Mouse (Mus musculus) liver, postnatal 0 days (tissue): ENCODE results near the gene Slc28a1. TPM values are rescaled to one million over a fixed set of nuclear protein-coding genes. Genes with fewer than 3 reads are reported as not detected.
A peak's percentile ranks its signal among the peaks of the same experiment; 100 is the strongest.
"Not testable (repeated sequence)": the region's sequence is repeated elsewhere in the genome, so short reads cannot be mapped to it uniquely, and the experiment has no call there.

ENCODE experiments used
- ATAC-seq: fragments of 200-750 bp; cut with Nextera tagmentation; 2 replicates; pipeline ENCODE4 v1.8.0; 2017; ENCODE audit warnings: mild to moderate bottlenecking, moderate library complexity
- DNase-seq: peaks from one replicate; pipeline ENCODE4 v3.0.0-alpha.2; 2016
- H3K27ac ChIP-seq: fragments of 300-500 bp; sonication (generic); 2 replicates; pipeline ENCODE4 v1.5.1; 2014; ENCODE audit warnings: antibody characterized with exemption, moderate library complexity, mild to moderate bottlenecking, low read depth
- H3K27me3 ChIP-seq: fragments of 300-500 bp; sonication (generic); 2 replicates; pipeline ENCODE4 v1.6.1; 2014; ENCODE audit warnings: low read length, control low read depth, mixed read lengths; ENCODE audit not compliant: insufficient read depth
- H3K36me3 ChIP-seq: fragments of 300-500 bp; sonication (generic); replicated peaks from 2 replicates; pipeline ENCODE4 v1.6.1; 2014; ENCODE audit warnings: mild to moderate bottlenecking, control low read depth, low read length, moderate library complexity, mixed read lengths; ENCODE audit not compliant: insufficient read depth
- H3K4me1 ChIP-seq: fragments of 300-500 bp; sonication (generic); 2 replicates; pipeline ENCODE4 v1.6.1; 2014; ENCODE audit warnings: antibody characterized with exemption, mild to moderate bottlenecking, control low read depth; ENCODE audit not compliant: insufficient read depth
- H3K4me2 ChIP-seq: fragments of 300-500 bp; sonication (generic); 2 replicates; pipeline ENCODE4 v1.6.1; 2014; ENCODE audit warnings: low read depth, mild to moderate bottlenecking, low read length, moderate library complexity, mixed read lengths
- H3K4me3 ChIP-seq: fragments of 300-500 bp; sonication (generic); 2 replicates; pipeline ENCODE4 v1.5.1; 2014; ENCODE audit warnings: low read depth, low read length
- H3K9ac ChIP-seq: fragments of 300-500 bp; sonication (generic); replicated peaks from 2 replicates; pipeline ENCODE4 v1.6.1; 2014; ENCODE audit warnings: mild to moderate bottlenecking, moderate library complexity
- H3K9me3 ChIP-seq: fragments of 300-500 bp; sonication (generic); 2 replicates; pipeline ENCODE4 v1.6.1; 2016; ENCODE audit warnings: mild to moderate bottlenecking, control low read depth, low read length, mixed read lengths
- CTCF ChIP-seq: sonication (generic); IDR thresholded peaks from 2 replicates; pipeline ENCODE4 v1.5.1; 2016; ENCODE audit warnings: antibody characterized with exemption, low read depth
- EP300 ChIP-seq: IDR thresholded peaks from 2 replicates; pipeline ENCODE4 v1.6.1; 2016; ENCODE audit warnings: antibody characterized with exemption, low read depth, mild to moderate bottlenecking
- WGBS: fragments of 180-500 bp; shearing (Covaris S2); extraction: QIAGEN DNeasy Blood & Tissue Kit; methylation state at CpG from one replicate; pipeline ENCODE4 v1.1.7; 2014; ENCODE audit not compliant: insufficient replicate concordance; 5-methylcytosine and 5-hydroxymethylcytosine counted together
- polyA plus RNA-seq: library from polyadenylated mRNA; unstranded; fragments of >200 nt; fragmentation: Nextera tagmentation; extraction: Ambion mirVana; gene quantifications from 2 replicates; pipeline ENCODE4 v1.2.1, GENCODE M21; 2015

Gene Slc28a1
- polyA plus RNA-seq, 1 experiment from 2014 or later: 0.11 TPM

DNA sequence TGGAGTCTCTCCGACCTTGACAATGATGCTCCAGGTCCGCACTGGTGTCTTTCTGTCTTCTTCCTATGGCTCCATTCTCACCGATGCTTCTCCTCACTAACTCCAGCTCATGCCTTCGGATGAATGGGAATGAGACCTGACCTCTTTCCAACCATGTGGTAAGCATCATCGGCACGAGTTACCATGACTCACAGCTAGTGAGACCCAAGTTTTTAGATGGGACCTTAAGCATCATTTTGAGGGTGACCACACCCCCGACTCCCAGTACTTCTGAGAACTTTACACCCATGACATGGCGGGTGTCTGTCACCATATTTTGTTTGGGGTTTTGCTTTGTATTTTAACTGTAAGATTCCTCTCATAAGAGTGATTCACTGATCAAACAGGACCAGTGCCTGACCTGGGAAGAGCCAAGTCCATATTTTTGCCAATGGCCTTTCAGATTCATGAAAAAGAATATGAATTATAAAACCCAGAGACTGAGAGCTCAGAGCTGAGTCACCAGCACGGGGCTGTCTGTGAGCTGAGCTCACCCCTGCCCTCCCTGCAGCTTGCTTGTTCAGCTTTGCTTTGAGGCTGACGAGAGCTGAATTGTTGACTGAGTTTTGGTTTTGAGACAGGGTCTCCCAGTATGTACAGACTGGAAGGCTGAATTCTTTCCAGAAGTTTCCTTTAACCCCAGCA lies 68.0 kb downstream of the Slc28a1 start:
- DNase-seq: no peak
- Histone ChIP-seq H3K27me3 (no peaks in the 10 kb centered on the region), H3K9me3 (no peaks in the 10 kb centered on the region), H3K36me3 (no peaks in the 10 kb centered on the region), H3K4me2 (no peak overlapping the region), H3K4me3 (no peak overlapping the region), H3K4me1 (no peaks in the 10 kb centered on the region), H3K9ac (no peak overlapping the region), H3K27ac (no peak overlapping the region)
- TF ChIP-seq CTCF: no peak
- no peak for TF ChIP-seq EP300
- ATAC-seq: no peak
- WGBS: 79% methylated on average over 10 of the region's 10 CpGs

DNA sequence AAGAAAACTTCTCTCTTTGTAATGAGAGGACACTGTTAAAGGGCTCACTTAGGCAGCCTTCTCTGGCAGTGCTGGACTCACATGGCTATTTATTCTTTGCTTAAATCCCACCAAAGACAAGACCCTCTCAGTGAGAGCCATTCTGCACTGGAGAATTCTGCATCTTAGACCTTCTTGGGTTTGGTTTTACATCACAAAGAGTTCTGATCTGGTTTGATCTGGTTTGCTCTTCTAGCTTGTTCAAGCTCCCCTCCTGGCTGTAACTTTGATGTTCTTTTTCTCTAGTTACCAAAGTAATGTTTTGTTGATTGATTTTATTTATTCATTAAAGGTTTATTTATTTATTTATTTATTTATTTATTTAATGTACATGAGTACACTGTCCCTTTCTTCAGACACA lies 68.6 kb downstream of the Slc28a1 start:
- Histone ChIP-seq H3K9me3 (no peaks in the 10 kb centered on the region), H3K9ac (no peak overlapping the region), H3K4me1 (no peaks in the 10 kb centered on the region), H3K27ac (no peak overlapping the region), H3K4me3 (no peak overlapping the region), H3K36me3 (no peaks in the 10 kb centered on the region), H3K27me3 (no peaks in the 10 kb centered on the region), H3K4me2 (no peak overlapping the region)
- DNase-seq (no peak), ATAC-seq (no peak)
- no peak for TF ChIP-seq CTCF
- TF ChIP-seq EP300: no peak

DNA sequence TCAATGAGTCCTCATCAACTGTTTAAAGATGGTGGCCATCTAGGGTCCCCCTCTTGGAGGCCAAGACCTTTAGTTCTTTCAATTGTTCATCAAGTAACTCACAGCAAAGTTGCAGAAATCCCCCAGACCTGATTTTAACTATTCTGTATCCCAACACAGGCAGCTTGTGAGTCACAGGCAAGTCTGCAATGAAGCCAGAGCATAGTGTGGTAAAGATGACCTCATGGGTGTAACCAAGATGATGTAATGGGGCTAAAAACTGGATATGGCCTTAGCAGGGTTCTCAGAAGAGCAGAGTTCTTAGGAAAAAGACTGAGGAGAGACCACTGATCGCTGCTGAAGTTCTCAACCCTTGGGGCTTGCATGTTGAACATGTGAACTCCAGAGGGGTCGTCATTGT lies 69.5 kb downstream of the Slc28a1 start:
- TF ChIP-seq EP300: no peak
- TF ChIP-seq CTCF: no peak
- no peaks in the 10 kb centered on the region for H3K9me3 ChIP-seq

DNA sequence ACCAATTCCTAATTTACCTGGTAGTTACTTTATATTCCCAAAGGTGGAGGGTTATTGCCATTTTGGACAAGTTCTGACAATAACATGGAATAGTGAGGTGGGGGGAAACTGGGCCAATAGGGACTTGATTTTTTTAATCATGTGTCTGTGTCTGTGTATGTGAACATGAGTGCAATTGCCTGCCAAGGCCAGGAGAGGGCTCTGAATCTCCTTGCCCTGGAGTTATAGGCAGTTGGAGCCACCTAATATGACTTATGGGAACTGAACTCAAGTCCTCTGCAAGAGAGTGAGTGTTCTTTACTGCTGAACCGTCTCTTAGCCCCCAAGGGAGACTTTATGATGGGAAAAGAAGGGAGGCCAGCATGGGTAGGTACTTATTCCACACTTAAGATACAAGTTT lies 70.1 kb downstream of the Slc28a1 start:
- TF ChIP-seq EP300 (no peak), CTCF (peak; percentile 5; the same call in 1 of the 2 replicates)
- no peaks in the 10 kb centered on the region for H3K36me3 ChIP-seq
- no peaks in the 10 kb centered on the region for H3K4me1 ChIP-seq
- no peaks in the 10 kb centered on the region for H3K9me3 ChIP-seq
- ATAC-seq (no peak), DNase-seq (no peak)
- no peak overlapping the region for H3K4me2 ChIP-seq
- no peak overlapping the region for H3K4me3 ChIP-seq
- H3K27me3 ChIP-seq: no peaks in the 10 kb centered on the region
- WGBS: 77% methylated on average over 1 of the region's 1 CpGs
- H3K27ac ChIP-seq: no peak overlapping the region
- no peak overlapping the region for H3K9ac ChIP-seq

More for the DNA sequence above, 69.5 kb downstream of the Slc28a1 start:
- H3K36me3 ChIP-seq: no peaks in the 10 kb centered on the region
- H3K4me3 ChIP-seq: no peak overlapping the region
- no peak for ATAC-seq
- 70% methylated on average over 2 of the region's 2 CpGs for WGBS
- H3K4me1 ChIP-seq: no peaks in the 10 kb centered on the region
- no peaks in the 10 kb centered on the region for H3K27me3 ChIP-seq
- H3K27ac ChIP-seq: no peak overlapping the region
- DNase-seq: no peak
- no peak overlapping the region for H3K9ac ChIP-seq
- H3K4me2 ChIP-seq: no peak overlapping the region

DNA sequence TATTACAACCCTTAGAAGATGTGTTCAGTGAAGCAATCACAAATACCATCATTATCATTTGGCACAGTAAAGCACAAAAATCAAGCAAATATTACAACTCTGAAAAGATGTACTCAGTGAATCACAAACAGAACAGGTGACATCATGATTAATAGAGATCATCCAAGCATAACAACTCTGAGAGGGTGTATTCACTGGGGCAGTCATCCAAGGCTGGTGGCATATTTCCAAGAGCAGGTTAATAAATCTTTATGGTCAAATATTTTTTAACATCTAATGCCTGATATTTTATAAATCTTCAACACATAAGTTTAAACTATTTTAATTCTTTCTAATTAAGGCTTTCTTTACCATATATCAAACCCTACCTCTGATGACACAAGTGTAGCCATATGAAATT lies 71.4 kb downstream of the Slc28a1 start:
- H3K9ac ChIP-seq, H3K27me3 ChIP-seq, H3K4me2 ChIP-seq, H3K4me3 ChIP-seq, H3K36me3 ChIP-seq, ATAC-seq, H3K27ac ChIP-seq, H3K9me3 ChIP-seq, H3K4me1 ChIP-seq, DNase-seq: not testable (repeated sequence)

DNA sequence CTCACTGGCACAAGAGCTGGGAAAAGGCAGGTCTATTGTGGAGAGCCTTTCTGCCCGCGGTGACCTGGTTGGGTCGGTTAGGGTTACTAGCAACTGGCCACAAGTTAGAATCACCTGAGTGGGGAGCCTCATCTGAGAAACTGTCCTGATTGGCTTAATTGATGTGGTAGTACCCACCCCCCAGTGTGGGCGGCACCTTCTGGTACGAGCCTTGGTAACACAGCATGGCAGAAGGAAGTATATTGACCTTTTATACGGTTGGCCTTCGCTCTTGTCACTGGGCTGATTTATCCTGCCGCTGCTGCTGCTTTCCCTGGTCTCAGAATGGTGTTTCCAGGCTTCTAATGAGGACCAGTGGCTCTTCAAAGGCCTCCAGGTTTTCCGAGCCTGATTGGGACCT lies 74.6 kb downstream of the Slc28a1 start:
- no peak for DNase-seq
- no peak for ATAC-seq
- Histone ChIP-seq H3K4me3 (no peak overlapping the region), H3K4me2 (no peak overlapping the region), H3K4me1 (no peaks in the 10 kb centered on the region), H3K9ac (no peak overlapping the region), H3K9me3 (no peaks in the 10 kb centered on the region), H3K27ac (no peak overlapping the region), H3K27me3 (no peaks in the 10 kb centered on the region), H3K36me3 (no peaks in the 10 kb centered on the region)
- WGBS: 75% methylated on average over 9 of the region's 9 CpGs
- TF ChIP-seq CTCF (no peak), EP300 (no peak)

DNA sequence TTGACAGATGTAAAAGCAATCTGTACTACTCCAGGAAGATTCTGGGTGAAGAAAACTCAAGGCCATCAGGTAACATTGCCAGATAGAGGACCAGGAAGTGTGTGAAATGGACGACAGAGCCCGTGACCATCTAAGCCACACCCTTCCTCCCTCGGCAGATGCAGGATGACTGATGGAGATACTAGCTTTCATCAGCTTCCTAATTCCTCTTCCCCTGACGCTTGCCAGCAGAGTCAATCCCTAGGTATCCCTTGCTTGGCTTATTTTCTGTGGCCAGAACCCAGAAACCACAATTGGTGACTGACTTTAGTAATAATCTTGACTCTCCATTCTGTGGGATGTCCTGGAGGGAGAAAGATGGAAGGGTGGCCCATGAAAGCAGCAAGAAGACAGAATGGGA lies 80.9 kb downstream of the Slc28a1 start:
- H3K4me3 ChIP-seq: no peak overlapping the region
- no peak overlapping the region for H3K27ac ChIP-seq
- no peak for DNase-seq
- peaks cover 11% of the 10 kb centered on the region for H3K4me1 ChIP-seq
- ATAC-seq: no peak
- H3K36me3 ChIP-seq: no peaks in the 10 kb centered on the region
- H3K9me3 ChIP-seq: no peaks in the 10 kb centered on the region
- WGBS: 22% methylated on average over 4 of the region's 4 CpGs
- TF ChIP-seq EP300 (no peak), CTCF (no peak)
- no peak overlapping the region for H3K4me2 ChIP-seq
- no peak overlapping the region for H3K9ac ChIP-seq
- H3K27me3 ChIP-seq: no peaks in the 10 kb centered on the region
